Mouse (Mus musculus): Measurements from ENCODE around the gene Loxl1. TPM values are rescaled to one million over a fixed set of nuclear protein-coding genes. Genes with fewer than 3 reads are reported as not detected.
A peak's percentile ranks its signal among the peaks of the same experiment; 100 is the strongest.
"Not testable (repeated sequence)": the region's sequence is repeated elsewhere in the genome, so short reads cannot be mapped to it uniquely, and the experiment has no call there.

Gene Loxl1
- total and polyA plus RNA-seq, 3 experiments: 22.1 to 59.7 (median 28.4) TPM

- 35% methylated on average over 3 of the region's 3 CpGs for WGBS
These were observed 38.4 kb downstream of the Loxl1 start for GRCm38 (mm10) chr9:58274626-58275025.

GRCm38 (mm10) chr9:58274101-58274604 lies 38.8 kb downstream of the Loxl1 start:
- peak overlapping the region; percentile 87 for H3K27ac ChIP-seq
- TF ChIP-seq EP300 (IDR thresholded peaks at IDR 0.05; ENCODE audit: insufficient read depth, low read depth, low read length) (no peak), POLR2A (IDR thresholded peaks at IDR 0.05; ENCODE audit: insufficient read depth, low read depth, low read length) (no peak), CTCF (IDR thresholded peaks at IDR 0.05) (no peak)
- WGBS: 85% methylated on average over 7 of the region's 7 CpGs
- H3K4me1 ChIP-seq (ENCODE audit: control insufficient read depth, insufficient read depth, low read length): peaks cover 10% of the 10 kb centered on the region
- H3K36me3 ChIP-seq (ENCODE audit: control insufficient read depth, insufficient read depth, low read length): peaks cover 5% of the 10 kb centered on the region; the same call in 1 of the 2 replicates
- no peaks in the 10 kb centered on the region for H3K79me2 ChIP-seq (replicated peaks; ENCODE audit: control insufficient read depth, insufficient read depth, low read length)
- intact Hi-C loops (cut with DNase I): no loop called here
- no peak for DNase-seq
- H3K4me3 ChIP-seq: no peak overlapping the region
- no peaks in the 10 kb centered on the region for H3K27me3 ChIP-seq (ENCODE audit: control insufficient read depth, insufficient read depth, low read length)
- no peak overlapping the region for H3K9ac ChIP-seq (ENCODE audit: low read depth, low read length)

More at GRCm38 (mm10) chr9:58274626-58275025, 38.4 kb downstream of the Loxl1 start:
- TF ChIP-seq POLR2A (IDR thresholded peaks at IDR 0.05; ENCODE audit: insufficient read depth, low read depth, low read length) (no peak), EP300 (IDR thresholded peaks at IDR 0.05; ENCODE audit: insufficient read depth, low read depth, low read length) (no peak), CTCF (IDR thresholded peaks at IDR 0.05) (no peak)
- Histone ChIP-seq H3K9ac (ENCODE audit: low read depth, low read length) (no peak overlapping the region), H3K27ac (peak overlapping the region; percentile 87), H3K79me2 (replicated peaks; ENCODE audit: control insufficient read depth, insufficient read depth, low read length) (no peaks in the 10 kb centered on the region), H3K27me3 (ENCODE audit: control insufficient read depth, insufficient read depth, low read length) (no peaks in the 10 kb centered on the region), H3K4me3 (no peak overlapping the region), H3K36me3 (ENCODE audit: control insufficient read depth, insufficient read depth, low read length) (peaks cover 5% of the 10 kb centered on the region; the same call in 1 of the 2 replicates), H3K4me1 (ENCODE audit: control insufficient read depth, insufficient read depth, low read length) (peaks cover 10% of the 10 kb centered on the region)
- intact Hi-C loops (cut with DNase I): no loop called here
- no peak for DNase-seq

GRCm38 (mm10) chr9:58272855-58273254 lies 40.1 kb downstream of the Loxl1 start:
- Histone ChIP-seq H3K4me1 (ENCODE audit: control insufficient read depth, insufficient read depth, low read length) (peaks cover 10% of the 10 kb centered on the region), H3K4me3 (no peak overlapping the region), H3K9ac (ENCODE audit: low read depth, low read length) (no peak overlapping the region), H3K27ac (peak overlapping the region; percentile 49; the same call in 1 of the 2 replicates), H3K27me3 (ENCODE audit: control insufficient read depth, insufficient read depth, low read length) (no peaks in the 10 kb centered on the region), H3K79me2 (replicated peaks; ENCODE audit: control insufficient read depth, insufficient read depth, low read length) (no peaks in the 10 kb centered on the region), H3K36me3 (ENCODE audit: control insufficient read depth, insufficient read depth, low read length) (peaks cover 5% of the 10 kb centered on the region; the same call in 1 of the 2 replicates)
- no peak for DNase-seq
- 70% methylated on average over 9 of the region's 9 CpGs for WGBS
- intact Hi-C loops (cut with DNase I): no loop called here
- TF ChIP-seq EP300 (IDR thresholded peaks at IDR 0.05; ENCODE audit: insufficient read depth, low read depth, low read length) (no peak), POLR2A (IDR thresholded peaks at IDR 0.05; ENCODE audit: insufficient read depth, low read depth, low read length) (no peak), CTCF (IDR thresholded peaks at IDR 0.05) (no peak)

- peaks cover 10% of the 10 kb centered on the region for H3K4me1 ChIP-seq (ENCODE audit: control insufficient read depth, insufficient read depth, low read length)
- no peak for TF ChIP-seq EP300 (IDR thresholded peaks at IDR 0.05; ENCODE audit: insufficient read depth, low read depth, low read length)
- no peak for TF ChIP-seq POLR2A (IDR thresholded peaks at IDR 0.05; ENCODE audit: insufficient read depth, low read depth, low read length)
- no peak for TF ChIP-seq CTCF (IDR thresholded peaks at IDR 0.05)
- H3K9ac ChIP-seq (ENCODE audit: low read depth, low read length): no peak overlapping the region
- H3K27me3 ChIP-seq (ENCODE audit: control insufficient read depth, insufficient read depth, low read length): no peaks in the 10 kb centered on the region
- peak overlapping the region; percentile 49 for H3K27ac ChIP-seq
- peaks cover 5% of the 10 kb centered on the region; the same call in 1 of the 2 replicates for H3K36me3 ChIP-seq (ENCODE audit: control insufficient read depth, insufficient read depth, low read length)
- no peak for DNase-seq
- intact Hi-C loops (cut with DNase I): no loop called here
- WGBS: 65% methylated on average over 2 of the region's 2 CpGs
- H3K79me2 ChIP-seq (replicated peaks; ENCODE audit: control insufficient read depth, insufficient read depth, low read length): no peaks in the 10 kb centered on the region
- no peak overlapping the region for H3K4me3 ChIP-seq
These were observed 40.9 kb downstream of the Loxl1 start for GRCm38 (mm10) chr9:58272068-58272541.

- intact Hi-C loops (cut with DNase I); H3K4me3 ChIP-seq; H3K79me2 ChIP-seq (replicated peaks; ENCODE audit: control insufficient read depth, insufficient read depth, low read length); DNase-seq; H3K36me3 ChIP-seq (ENCODE audit: control insufficient read depth, insufficient read depth, low read length); H3K9ac ChIP-seq (ENCODE audit: low read depth, low read length); H3K27me3 ChIP-seq (ENCODE audit: control insufficient read depth, insufficient read depth, low read length): not testable (repeated sequence)
- WGBS: 92% methylated on average over 9 of the region's 9 CpGs
- peak; percentile 18; the same call in 1 of the 2 replicates for TF ChIP-seq CTCF (IDR thresholded peaks at IDR 0.05)
- Histone ChIP-seq H3K27ac (peak overlapping the region; percentile 26), H3K4me1 (ENCODE audit: control insufficient read depth, insufficient read depth, low read length) (peaks cover 11% of the 10 kb centered on the region)
These were observed 41.4 kb downstream of the Loxl1 start for GRCm38 (mm10) chr9:58271551-58271950.

- no peak for DNase-seq
- TF ChIP-seq EP300 (IDR thresholded peaks at IDR 0.05; ENCODE audit: insufficient read depth, low read depth, low read length) (no peak), CTCF (IDR thresholded peaks at IDR 0.05) (no peak), POLR2A (IDR thresholded peaks at IDR 0.05; ENCODE audit: insufficient read depth, low read depth, low read length) (no peak)
- H3K27me3 ChIP-seq (ENCODE audit: control insufficient read depth, insufficient read depth, low read length): no peaks in the 10 kb centered on the region
- H3K36me3 ChIP-seq (ENCODE audit: control insufficient read depth, insufficient read depth, low read length): peaks cover 5% of the 10 kb centered on the region; the same call in 1 of the 2 replicates
- no peaks in the 10 kb centered on the region for H3K79me2 ChIP-seq (replicated peaks; ENCODE audit: control insufficient read depth, insufficient read depth, low read length)
- H3K9ac ChIP-seq (ENCODE audit: low read depth, low read length): no peak overlapping the region
- no peak overlapping the region for H3K27ac ChIP-seq
- WGBS: 76% methylated on average over 3 of the region's 3 CpGs
- peaks cover 11% of the 10 kb centered on the region for H3K4me1 ChIP-seq (ENCODE audit: control insufficient read depth, insufficient read depth, low read length)
- intact Hi-C loops (cut with DNase I): no loop called here
- no peak overlapping the region for H3K4me3 ChIP-seq
These were observed 41.9 kb downstream of the Loxl1 start for GRCm38 (mm10) chr9:58271109-58271508.

Measured in heart, adult 2 months (tissue).